Mouse (Mus musculus): ENCODE measurements around the gene Slc38a9.

Slc38a9 gene

GRCm38 (mm10) chr13:112744061-112744849 lies 83.7 kb downstream of the Slc38a9 start:
- no peak for DNase-seq (ENCODE audit: extremely low read depth, insufficient read length, low spot score)

- no peak for DNase-seq (ENCODE audit: extremely low read depth, insufficient read length, low spot score)
Measured at GRCm38 (mm10) chr13:112745936-112746694, 85.6 kb downstream of the Slc38a9 start.

- DNase-seq (ENCODE audit: extremely low read depth, insufficient read length, low spot score): no peak
Measured at GRCm38 (mm10) chr13:112746695-112747055, 86.1 kb downstream of the Slc38a9 start.

- DNase-seq (ENCODE audit: extremely low read depth, insufficient read length, low spot score): no peak
Measured at GRCm38 (mm10) chr13:112747808-112748430, 87.4 kb downstream of the Slc38a9 start.

DNA sequence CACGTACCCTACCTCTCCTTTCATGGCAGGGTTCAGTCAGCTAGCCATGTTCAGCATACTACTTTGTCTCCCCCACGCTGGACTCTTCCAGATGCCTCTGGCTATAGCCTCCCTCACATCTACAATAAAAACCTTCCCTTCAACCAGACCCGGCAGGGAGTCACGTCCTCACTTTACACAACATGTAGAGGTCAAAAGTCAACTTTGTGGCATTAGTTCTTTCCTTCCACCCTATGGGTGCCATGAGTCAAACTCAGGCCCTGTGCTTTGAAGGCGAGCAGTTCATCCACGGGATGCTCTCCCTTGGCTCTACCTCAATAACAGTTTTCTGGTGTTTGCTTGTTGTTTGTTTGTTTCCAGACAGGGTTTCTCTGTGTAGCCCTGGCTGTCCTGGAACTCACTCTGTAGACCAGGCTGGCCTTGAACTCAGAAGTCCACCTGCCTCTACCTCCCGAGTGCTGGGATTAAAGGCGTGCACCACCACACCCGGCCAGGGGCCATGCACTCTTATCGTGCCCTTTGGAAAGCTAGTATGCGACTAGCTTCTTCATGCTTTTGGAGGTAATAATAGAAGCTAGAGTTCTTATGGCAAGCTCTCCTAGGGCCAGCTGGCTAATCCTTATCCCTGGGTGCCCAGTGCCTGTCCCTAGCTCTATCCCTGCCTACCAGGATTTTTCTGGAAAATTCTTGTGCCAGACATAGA lies 88.4 kb downstream of the Slc38a9 start:
- DNase-seq (ENCODE audit: extremely low read depth, insufficient read length, low spot score): no peak

GRCm38 (mm10) chr13:112749881-112750280 lies 89.3 kb downstream of the Slc38a9 start:
- DNase-seq (ENCODE audit: extremely low read depth, insufficient read length, low spot score): no peak

DNA sequence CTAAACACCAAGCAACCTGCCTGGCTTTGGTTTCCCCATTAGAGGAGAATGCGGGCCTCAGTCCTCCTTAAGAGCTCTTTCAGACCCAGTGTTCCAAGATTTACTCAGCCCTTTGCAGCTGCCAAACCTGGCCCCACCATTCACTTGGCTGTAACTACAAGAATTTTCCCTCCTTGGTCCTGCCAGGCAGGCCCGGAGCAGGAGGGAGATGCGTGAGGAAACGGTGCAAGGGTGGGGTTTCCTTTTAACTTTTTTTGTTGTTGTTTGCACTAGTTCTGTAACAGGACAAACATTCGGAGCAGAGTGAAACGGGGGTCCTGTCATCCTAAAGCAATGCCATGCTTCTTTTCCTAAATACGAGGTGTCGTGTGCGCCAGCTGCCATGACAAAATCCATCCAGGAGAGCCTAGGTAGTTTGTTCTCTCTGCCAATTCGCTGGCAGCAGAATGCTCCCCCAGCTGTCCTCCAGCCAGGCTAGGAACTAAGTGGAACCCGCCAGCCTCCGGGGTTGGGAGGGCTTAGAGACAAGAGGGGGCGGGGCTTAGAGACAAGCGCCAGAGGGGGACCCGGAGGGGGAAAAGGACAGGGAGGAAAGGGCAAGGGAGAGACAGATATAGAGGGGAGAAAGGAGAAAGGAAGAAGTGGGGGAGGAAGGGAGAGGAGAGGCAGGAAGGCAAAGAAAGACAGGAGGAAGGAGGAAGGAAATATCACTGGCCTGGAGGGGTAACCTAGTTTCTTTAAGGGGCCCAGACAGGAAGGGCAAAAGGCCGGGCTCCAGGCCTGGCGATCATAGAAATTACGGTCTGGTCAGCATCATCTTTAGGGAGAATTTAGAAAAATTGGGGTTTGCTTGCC lies 91.1 kb downstream of the Slc38a9 start:
- DNase-seq (ENCODE audit: extremely low read depth, insufficient read length, low spot score): no peak

GRCm38 (mm10) chr13:112752309-112752975 lies 91.9 kb downstream of the Slc38a9 start:
- DNase-seq (ENCODE audit: extremely low read depth, insufficient read length, low spot score): no peak

- no peak for DNase-seq (ENCODE audit: extremely low read depth, insufficient read length, low spot score)
Measured at GRCm38 (mm10) chr13:112753522-112753921, 93.0 kb downstream of the Slc38a9 start.

DNA sequence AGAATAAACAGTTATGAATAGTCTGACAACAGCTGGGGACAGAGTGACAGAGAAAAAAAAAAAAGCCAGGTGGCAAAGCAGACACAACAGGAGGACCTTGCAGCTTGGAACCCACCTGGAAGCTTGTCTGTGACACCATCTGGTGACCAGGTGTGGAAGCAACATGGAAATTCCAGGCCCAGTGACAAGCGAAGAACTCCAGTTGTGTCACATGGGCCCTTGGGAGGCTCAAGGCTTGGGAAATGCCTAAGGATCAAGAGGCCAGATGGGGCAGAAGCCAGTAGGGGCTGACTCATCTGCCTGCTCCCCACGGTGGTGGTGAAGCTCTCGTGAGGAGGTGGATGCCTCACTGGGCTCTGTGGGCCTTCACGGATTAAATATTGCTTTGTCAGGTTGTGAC lies 94.3 kb downstream of the Slc38a9 start:
- peak; percentile 44 for DNase-seq (ENCODE audit: extremely low read depth, insufficient read length, low spot score)

GRCm38 (mm10) chr13:112755507-112756010 lies 95.0 kb downstream of the Slc38a9 start:
- DNase-seq (ENCODE audit: extremely low read depth, insufficient read length, low spot score): no peak

- no peak for DNase-seq (ENCODE audit: extremely low read depth, insufficient read length, low spot score)
Measured at GRCm38 (mm10) chr13:112757395-112757794, 96.8 kb downstream of the Slc38a9 start.

DNA sequence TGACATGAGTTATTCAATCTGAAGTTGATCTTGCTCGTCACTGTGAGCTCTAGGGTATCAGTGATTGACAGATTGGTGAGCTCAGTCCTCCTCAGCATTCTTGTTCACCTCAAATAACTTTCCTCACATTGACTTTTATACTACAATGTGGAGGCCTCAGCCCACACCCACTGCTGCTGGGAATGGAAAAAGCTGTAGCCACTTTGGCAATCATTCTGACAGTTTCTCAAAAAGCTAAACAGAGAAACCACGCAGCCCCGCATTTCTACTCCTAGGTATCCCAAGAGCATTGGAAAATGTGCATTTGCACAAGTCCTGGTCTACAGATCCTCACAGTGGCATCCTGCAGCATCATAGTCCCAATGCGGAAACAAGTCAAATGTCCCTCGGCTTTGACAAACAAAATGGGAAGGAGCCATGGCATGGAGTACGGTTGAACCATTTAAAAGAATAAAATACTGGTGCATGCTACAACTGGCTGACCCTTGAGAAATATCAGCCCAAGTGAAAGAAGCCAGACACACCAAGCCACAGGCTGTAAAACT lies 98.1 kb downstream of the Slc38a9 start:
- no peak for DNase-seq (ENCODE audit: extremely low read depth, insufficient read length, low spot score)

DNA sequence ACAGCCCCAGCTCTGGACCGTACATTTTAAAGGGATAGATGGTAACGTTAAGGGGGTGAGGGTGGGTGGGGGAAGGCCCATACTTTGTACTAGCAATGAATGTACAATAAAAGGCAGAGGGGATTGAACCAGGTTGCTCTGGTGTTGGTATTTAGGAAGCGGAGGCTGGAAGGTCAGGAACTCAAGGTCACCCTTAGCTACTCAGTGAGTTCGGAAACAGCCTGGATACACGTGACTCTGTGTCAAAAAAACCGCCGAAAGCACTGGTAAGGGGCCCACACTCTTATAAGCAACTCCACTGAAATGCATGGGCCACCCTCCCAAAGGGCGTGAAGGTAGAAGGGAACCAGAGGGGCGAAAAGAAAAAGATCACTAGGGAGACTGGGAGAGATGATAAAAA lies 98.8 kb downstream of the Slc38a9 start:
- no peak for DNase-seq (ENCODE audit: extremely low read depth, insufficient read length, low spot score)

GRCm38 (mm10) chr13:112759777-112760537 lies 99.4 kb downstream of the Slc38a9 start:
- DNase-seq (ENCODE audit: extremely low read depth, insufficient read length, low spot score): no peak

DNA sequence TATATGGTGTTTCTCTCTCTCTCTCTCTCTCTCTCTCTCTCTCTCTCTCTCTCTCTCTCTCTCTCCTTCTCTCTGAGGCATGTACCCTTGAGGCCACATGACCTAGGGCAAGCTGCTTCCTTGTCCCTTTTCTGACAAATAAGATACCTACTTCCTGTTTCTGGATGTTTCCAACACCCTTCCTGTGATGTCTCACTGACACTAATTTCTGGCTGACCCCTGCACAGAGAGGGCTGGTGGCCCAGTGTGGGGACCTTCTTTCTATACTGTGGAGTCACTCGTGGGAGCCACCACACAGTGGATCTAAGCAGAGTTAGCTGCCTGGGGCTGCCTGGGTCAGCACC lies 100.0 kb downstream of the Slc38a9 start:
- no peak for DNase-seq (ENCODE audit: extremely low read depth, insufficient read length, low spot score)

GRCm38 (mm10) chr13:112761787-112762186 lies 101.2 kb downstream of the Slc38a9 start:
- DNase-seq (ENCODE audit: extremely low read depth, insufficient read length, low spot score): no peak

DNA sequence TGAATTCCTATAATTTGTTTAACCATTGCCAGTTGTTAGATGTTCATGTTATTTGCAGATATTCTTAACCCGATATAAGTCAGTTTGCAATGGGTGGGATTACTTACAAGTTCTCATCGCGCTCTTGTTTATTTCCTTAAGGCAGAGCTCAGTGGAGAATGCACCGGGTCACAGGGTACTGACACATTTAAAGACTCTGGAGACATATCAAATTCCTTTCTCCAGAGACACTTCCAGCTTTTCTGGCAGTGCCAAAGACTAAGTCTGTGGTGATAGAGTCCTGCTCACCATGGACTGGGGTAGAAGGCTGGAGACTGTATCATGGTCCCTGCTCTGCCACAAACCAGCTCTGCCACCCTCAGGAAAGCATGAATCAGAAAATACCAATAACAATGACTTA lies 102.0 kb downstream of the Slc38a9 start:
- no peak for DNase-seq (ENCODE audit: extremely low read depth, insufficient read length, low spot score)
